Mouse (Mus musculus): ENCODE measurements around the gene Fnbp1. TPM values are rescaled to one million over a fixed set of nuclear protein-coding genes. Genes with fewer than 3 reads are reported as not detected.

The Fnbp1 gene
- total RNA-seq, 1 experiment from 2014 or later, result 58.5 TPM

- peak; percentile 9 to 24; a peak in 2 of 4 replicates for ATAC-seq (replicated peaks in 1 of 2; ENCODE audit: insufficient read depth in 1 of 2, low FRiP score in 2 of 2, low TSS enrichment in 1 of 2, low read depth in 1 of 2, poor library complexity in 2 of 2, severe bottlenecking in 2 of 2)
Observed at GRCm38 (mm10) chr2:31115091-31115942, 26.5 kb downstream of the Fnbp1 start.

- ATAC-seq (replicated peaks in 1 of 2; ENCODE audit: insufficient read depth in 1 of 2, low FRiP score in 2 of 2, low TSS enrichment in 1 of 2, low read depth in 1 of 2, poor library complexity in 2 of 2, severe bottlenecking in 2 of 2), result no peak; a peak in 1 of 4 replicates
Observed at GRCm38 (mm10) chr2:31114205-31114604, 27.6 kb downstream of the Fnbp1 start.

- no peak for ATAC-seq (replicated peaks in 1 of 2; ENCODE audit: insufficient read depth in 1 of 2, low FRiP score in 2 of 2, low TSS enrichment in 1 of 2, low read depth in 1 of 2, poor library complexity in 2 of 2, severe bottlenecking in 2 of 2)
Observed at GRCm38 (mm10) chr2:31111685-31112084, 30.1 kb downstream of the Fnbp1 start.

- no peak for ATAC-seq (replicated peaks in 1 of 2; ENCODE audit: insufficient read depth in 1 of 2, low FRiP score in 2 of 2, low TSS enrichment in 1 of 2, low read depth in 1 of 2, poor library complexity in 2 of 2, severe bottlenecking in 2 of 2)
Observed at GRCm38 (mm10) chr2:31109960-31110548, 31.8 kb downstream of the Fnbp1 start.

- peak in 1 of 2 experiments; percentile 62; a peak in 1 of 4 replicates for ATAC-seq (replicated peaks in 1 of 2; ENCODE audit: insufficient read depth in 1 of 2, low FRiP score in 2 of 2, low TSS enrichment in 1 of 2, low read depth in 1 of 2, poor library complexity in 2 of 2, severe bottlenecking in 2 of 2)
Observed at GRCm38 (mm10) chr2:31108186-31108585, 33.6 kb downstream of the Fnbp1 start.

GRCm38 (mm10) chr2:31106621-31107320 is 35.0 kb downstream of the Fnbp1 start:
- peak in 1 of 2 experiments; percentile 30; a peak in 1 of 4 replicates for ATAC-seq (replicated peaks in 1 of 2; ENCODE audit: insufficient read depth in 1 of 2, low FRiP score in 2 of 2, low TSS enrichment in 1 of 2, low read depth in 1 of 2, poor library complexity in 2 of 2, severe bottlenecking in 2 of 2)

GRCm38 (mm10) chr2:31106004-31106403 is 35.8 kb downstream of the Fnbp1 start:
- no peak for ATAC-seq (replicated peaks in 1 of 2; ENCODE audit: insufficient read depth in 1 of 2, low FRiP score in 2 of 2, low TSS enrichment in 1 of 2, low read depth in 1 of 2, poor library complexity in 2 of 2, severe bottlenecking in 2 of 2)

GRCm38 (mm10) chr2:31105279-31105678 is 36.5 kb downstream of the Fnbp1 start:
- ATAC-seq (replicated peaks in 1 of 2; ENCODE audit: insufficient read depth in 1 of 2, low FRiP score in 2 of 2, low TSS enrichment in 1 of 2, low read depth in 1 of 2, poor library complexity in 2 of 2, severe bottlenecking in 2 of 2), result no peak

- no peak for ATAC-seq (replicated peaks in 1 of 2; ENCODE audit: insufficient read depth in 1 of 2, low FRiP score in 2 of 2, low TSS enrichment in 1 of 2, low read depth in 1 of 2, poor library complexity in 2 of 2, severe bottlenecking in 2 of 2)
Observed at GRCm38 (mm10) chr2:31103321-31103720, 38.5 kb downstream of the Fnbp1 start.

GRCm38 (mm10) chr2:31101285-31101684 is 40.5 kb downstream of the Fnbp1 start:
- no peak for ATAC-seq (replicated peaks in 1 of 2; ENCODE audit: insufficient read depth in 1 of 2, low FRiP score in 2 of 2, low TSS enrichment in 1 of 2, low read depth in 1 of 2, poor library complexity in 2 of 2, severe bottlenecking in 2 of 2)

GRCm38 (mm10) chr2:31099079-31099478 is 42.7 kb downstream of the Fnbp1 start:
- ATAC-seq (replicated peaks in 1 of 2; ENCODE audit: insufficient read depth in 1 of 2, low FRiP score in 2 of 2, low TSS enrichment in 1 of 2, low read depth in 1 of 2, poor library complexity in 2 of 2, severe bottlenecking in 2 of 2), result no peak

- ATAC-seq (replicated peaks in 1 of 2; ENCODE audit: insufficient read depth in 1 of 2, low FRiP score in 2 of 2, low TSS enrichment in 1 of 2, low read depth in 1 of 2, poor library complexity in 2 of 2, severe bottlenecking in 2 of 2), result no peak
Observed at GRCm38 (mm10) chr2:31098616-31099015, 43.2 kb downstream of the Fnbp1 start.

GRCm38 (mm10) chr2:31097276-31097675 is 44.5 kb downstream of the Fnbp1 start:
- no peak for ATAC-seq (replicated peaks in 1 of 2; ENCODE audit: insufficient read depth in 1 of 2, low FRiP score in 2 of 2, low TSS enrichment in 1 of 2, low read depth in 1 of 2, poor library complexity in 2 of 2, severe bottlenecking in 2 of 2)

- ATAC-seq (replicated peaks in 1 of 2; ENCODE audit: insufficient read depth in 1 of 2, low FRiP score in 2 of 2, low TSS enrichment in 1 of 2, low read depth in 1 of 2, poor library complexity in 2 of 2, severe bottlenecking in 2 of 2), result no peak
Observed at GRCm38 (mm10) chr2:31096119-31096518, 45.7 kb downstream of the Fnbp1 start.

- ATAC-seq (replicated peaks in 1 of 2; ENCODE audit: insufficient read depth in 1 of 2, low FRiP score in 2 of 2, low TSS enrichment in 1 of 2, low read depth in 1 of 2, poor library complexity in 2 of 2, severe bottlenecking in 2 of 2), result no peak
Observed at GRCm38 (mm10) chr2:31094565-31094964, 47.2 kb downstream of the Fnbp1 start.

- no peak for ATAC-seq (replicated peaks in 1 of 2; ENCODE audit: insufficient read depth in 1 of 2, low FRiP score in 2 of 2, low TSS enrichment in 1 of 2, low read depth in 1 of 2, poor library complexity in 2 of 2, severe bottlenecking in 2 of 2)
Observed at GRCm38 (mm10) chr2:31092939-31093338, 48.9 kb downstream of the Fnbp1 start.

- no peak for ATAC-seq (replicated peaks in 1 of 2; ENCODE audit: insufficient read depth in 1 of 2, low FRiP score in 2 of 2, low TSS enrichment in 1 of 2, low read depth in 1 of 2, poor library complexity in 2 of 2, severe bottlenecking in 2 of 2)
Observed at GRCm38 (mm10) chr2:31091182-31091581, 50.6 kb downstream of the Fnbp1 start.

GRCm38 (mm10) chr2:31089607-31090006 is 52.2 kb downstream of the Fnbp1 start:
- ATAC-seq (replicated peaks in 1 of 2; ENCODE audit: insufficient read depth in 1 of 2, low FRiP score in 2 of 2, low TSS enrichment in 1 of 2, low read depth in 1 of 2, poor library complexity in 2 of 2, severe bottlenecking in 2 of 2), result no peak
